8 mouse cellular contexts compared by ENCODE assay signal in the genomic region with DNA sequence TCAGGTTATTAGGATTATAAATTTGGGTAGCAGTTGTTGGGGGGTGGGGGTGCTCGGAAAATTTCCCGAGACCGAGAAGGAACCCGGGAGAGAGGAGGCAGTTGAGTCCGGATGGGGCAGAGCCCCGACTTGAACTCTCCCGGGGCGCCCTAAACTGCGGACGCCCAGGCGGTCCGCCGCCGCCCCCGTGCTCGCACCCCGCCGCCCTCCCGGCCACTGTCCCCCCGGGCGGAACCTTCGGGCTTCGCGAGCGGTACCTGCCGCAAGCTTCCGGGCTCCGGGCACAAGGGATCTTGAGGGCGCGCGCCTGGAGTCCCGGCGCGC. TPM values are rescaled to one million over a fixed set of nuclear protein-coding genes. Genes with fewer than 3 reads are reported as not detected.
A peak's percentile ranks its signal among the peaks of the same experiment; 100 is the strongest.
DNase-seq lines count a peak whose midpoint lies in the region; ATAC-seq and TF ChIP-seq lines count a peak whose summit lies in the region.

No protein-coding gene starts in this region.

- H3K79me2 ChIP-seq in heart, adult 2 months (replicated peaks; ENCODE audit: control insufficient read depth, insufficient read depth, low read length) = peaks cover 6% of the 10 kb centered on the region

- peak overlapping the region; percentile 99 for H3K27ac ChIP-seq in heart, adult 2 months
- no peak overlapping the region for H3K27ac ChIP-seq in thymus, adult 2 months (ENCODE audit: control insufficient read depth, insufficient read depth, low read length)
- peak overlapping the region; percentile 79 for H3K27ac ChIP-seq in liver, embryonic 12.5 days

- no peak for DNase-seq in heart, adult 2 months
- DNase-seq in heart, adult 8-10 months (ENCODE audit: low spot score) = no peak
- DNase-seq in thymus, adult 2 months = no peak
- DNase-seq in thymus, postnatal 14 days = no peak
- no peak for DNase-seq in urinary bladder, postnatal 4 days (ENCODE audit: low spot score in 2 of 2)
- DNase-seq in testis, postnatal 14 days (ENCODE audit: low spot score) = no peak
- no peak for DNase-seq in spleen, postnatal 10 days (ENCODE audit: low spot score in 2 of 2)

- intact Hi-C loops in heart, adult 2 months (cut with DNase I) = loop anchor here (1.0 to 5.0 kb wide), 5 partner anchors 27 to 274 kb away; no protein-coding TSS in a partner anchor

- H3K4me1 ChIP-seq in heart, adult 2 months (ENCODE audit: control insufficient read depth, insufficient read depth, low read length) = no peaks in the 10 kb centered on the region
- peaks cover 28% of the 10 kb centered on the region for H3K4me1 ChIP-seq in thymus, adult 2 months (replicated peaks; ENCODE audit: control insufficient read depth, insufficient read depth, low read length)
- peaks cover 40% of the 10 kb centered on the region for H3K4me1 ChIP-seq in liver, embryonic 12.5 days

- peak overlapping the region; percentile 62 for H3K4me3 ChIP-seq in heart, adult 2 months
- H3K4me3 ChIP-seq in thymus, adult 2 months (ENCODE audit: control insufficient read depth, insufficient read depth, low read length) = peak overlapping the region; percentile 48
- H3K4me3 ChIP-seq in liver, embryonic 12.5 days = peak overlapping the region; percentile 70

- peak overlapping the region; percentile 88 for H3K9ac ChIP-seq in heart, adult 2 months (ENCODE audit: low read depth, low read length)
- peak overlapping the region; percentile 82 for H3K9ac ChIP-seq in liver, embryonic 12.5 days

- no peak for TF ChIP-seq CTCF in heart, adult 2 months (IDR thresholded peaks at IDR 0.05)
- no peak for TF ChIP-seq CTCF in thymus, adult 2 months (IDR thresholded peaks at IDR 0.05; ENCODE audit: borderline replicate concordance, control insufficient read depth, extremely low read depth, insufficient read depth, low read length, poor library complexity)

- no peaks in the 10 kb centered on the region for H3K27me3 ChIP-seq in heart, adult 2 months (ENCODE audit: control insufficient read depth, insufficient read depth, low read length)
- peaks cover 23% of the 10 kb centered on the region for H3K27me3 ChIP-seq in thymus, adult 2 months (ENCODE audit: control insufficient read depth, insufficient read depth, low read length)
- H3K27me3 ChIP-seq in liver, embryonic 12.5 days (replicated peaks) = peaks cover 71% of the 10 kb centered on the region

- no peak; the same call in 1 of the 2 replicates for ATAC-seq in liver, embryonic 12.5 days

- H3K36me3 ChIP-seq in heart, adult 2 months (ENCODE audit: control insufficient read depth, insufficient read depth, low read length) = peaks cover 12% of the 10 kb centered on the region
- no peaks in the 10 kb centered on the region for H3K36me3 ChIP-seq in thymus, adult 2 months (ENCODE audit: control insufficient read depth, insufficient read depth, low read length)
- H3K36me3 ChIP-seq in liver, embryonic 12.5 days = no peaks in the 10 kb centered on the region

- TF ChIP-seq POLR2A in heart, adult 2 months (IDR thresholded peaks at IDR 0.05; ENCODE audit: insufficient read depth, low read depth, low read length) = no peak
- TF ChIP-seq POLR2A in thymus, adult 2 months (IDR thresholded peaks at IDR 0.05; ENCODE audit: control insufficient read depth, extremely low read depth, insufficient read depth, low read length, poor library complexity) = no peak

- no peak for TF ChIP-seq EP300 in heart, adult 2 months (IDR thresholded peaks at IDR 0.05; ENCODE audit: insufficient read depth, low read depth, low read length)

- peak overlapping the region; percentile 97 for H3K4me2 ChIP-seq in liver, embryonic 12.5 days

- WGBS in heart, adult 2 months = under 1% methylated on average over 34 of the region's 34 CpGs
- WGBS in thymus, adult 2 months = under 1% methylated on average over 34 of the region's 34 CpGs
- WGBS in liver, embryonic 12.5 days (ENCODE audit: insufficient replicate concordance) = under 1% methylated on average over 33 of the region's 34 CpGs

- no peaks in the 10 kb centered on the region for H3K9me3 ChIP-seq in liver, embryonic 12.5 days (replicated peaks)

RNA-seq across cellular contexts. Expression of a gene that starts 0.7 kb away (rescaled TPM):
- 10 to 100 TPM; 49.9 to 62.4 TPM for total RNA-seq in heart, adult 2 months (2021)
- polyA plus RNA-seq in heart, adult 2 months (2012; rRNA removed) = 30.5 and 37.7 TPM in 2 replicates
- total RNA-seq in heart, adult 8-10 months (2022) = 10 to 100 TPM; 39.1 to 62.3 (median 45.0) TPM
- 18.4 and 19.4 TPM in 2 replicates for polyA plus RNA-seq in thymus, adult 2 months (2012; rRNA removed)
- 10.1 and 14.1 TPM in 2 replicates for polyA plus RNA-seq in liver, embryonic 12.5 days (2016; fragmentation: Nextera tagmentation; extraction: Ambion mirVana)
